ENCODE assay signal across 16 mouse cellular contexts in the genomic region with DNA sequence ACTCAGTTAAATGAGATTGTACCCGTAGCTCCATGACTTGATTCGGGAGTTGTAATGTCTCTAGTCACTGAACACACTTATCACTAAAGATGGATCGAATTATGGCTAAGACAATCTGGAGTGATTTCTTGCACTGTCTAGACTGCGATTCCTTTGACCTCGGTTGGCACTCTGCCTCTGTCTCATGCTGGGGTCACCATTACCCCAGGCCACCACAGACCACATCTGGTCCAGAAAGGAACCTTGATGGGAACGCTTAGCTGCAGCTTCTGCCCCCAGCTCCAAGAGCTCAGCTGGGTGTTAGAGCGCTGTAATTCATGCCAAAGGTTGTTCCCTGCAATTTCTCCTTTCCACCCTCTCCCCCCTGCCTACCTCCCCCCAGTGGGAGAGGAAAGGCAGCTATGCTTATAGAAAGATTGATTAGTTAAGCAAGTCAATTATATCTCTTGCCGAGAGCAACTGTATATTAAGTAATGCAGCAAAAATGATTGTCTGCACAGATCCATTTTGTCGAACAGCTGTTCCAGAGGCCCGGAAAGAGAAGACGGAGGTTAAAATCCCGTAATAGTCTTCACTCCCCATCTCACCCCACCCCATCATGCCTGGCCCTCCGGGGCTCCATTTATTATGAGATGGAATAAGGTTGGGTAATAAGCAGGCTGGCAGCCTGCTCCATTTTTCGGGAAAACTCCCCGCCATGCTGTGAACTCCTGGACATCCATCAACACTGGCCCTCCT.
"Had no signal": no experiment of that assay in that cellular context is flagged by ENCODE, and none has a peak within 500 bp of the region (broad histone marks: within the 10 kb centered on the region; RNA-seq: fewer than 3 reads in every experiment).

No protein-coding gene starts in this region.

- H3K4me2 ChIP-seq: limb, embryonic 12.5 days; liver, embryonic 13.5 days; lung, embryonic 15.5 days had no signal

- H3K9me3 ChIP-seq: limb, embryonic 12.5 days; liver, embryonic 13.5 days; lung, embryonic 15.5 days had no signal

- ATAC-seq: liver, postnatal 0 days had no signal

- H3K36me3 ChIP-seq: limb, embryonic 12.5 days; liver, embryonic 13.5 days; lung, embryonic 15.5 days had no signal

- H3K27ac ChIP-seq: kidney, postnatal 0 days; layer of hippocampus, adult 2 months; limb, embryonic 12.5 days; liver, embryonic 13.5 days; lung, embryonic 15.5 days had no signal

- H3K27me3 ChIP-seq: liver, embryonic 13.5 days; lung, embryonic 15.5 days had no signal

- H3K4me1 ChIP-seq: limb, embryonic 12.5 days; liver, embryonic 13.5 days; lung, embryonic 15.5 days had no signal

- DNase-seq: kidney, adult 11 months; kidney, adult 9 months; kidney, postnatal 36 days; liver; liver, embryonic 13.5 days; liver, postnatal 0 days; lung, postnatal 14 days; retina, postnatal 1 day; right cerebral cortex, postnatal 4 days; spleen, adult 18-20 months; thymus, adult 18-20 months; thymus, postnatal 14 days had no signal

- H3K9ac ChIP-seq: limb, embryonic 12.5 days; liver, embryonic 13.5 days; liver, postnatal 0 days; lung, embryonic 15.5 days had no signal

- H3K4me3 ChIP-seq: layer of hippocampus, adult 2 months; limb, embryonic 12.5 days; liver, embryonic 13.5 days; lung, embryonic 15.5 days had no signal
